Mouse (Mus musculus): Measurements from ENCODE around the gene H2al1e.
"Not testable (repeated sequence)": the region's sequence is repeated elsewhere in the genome, so short reads cannot be mapped to it uniquely, and the experiment has no call there.

H2al1e gene

DNA sequence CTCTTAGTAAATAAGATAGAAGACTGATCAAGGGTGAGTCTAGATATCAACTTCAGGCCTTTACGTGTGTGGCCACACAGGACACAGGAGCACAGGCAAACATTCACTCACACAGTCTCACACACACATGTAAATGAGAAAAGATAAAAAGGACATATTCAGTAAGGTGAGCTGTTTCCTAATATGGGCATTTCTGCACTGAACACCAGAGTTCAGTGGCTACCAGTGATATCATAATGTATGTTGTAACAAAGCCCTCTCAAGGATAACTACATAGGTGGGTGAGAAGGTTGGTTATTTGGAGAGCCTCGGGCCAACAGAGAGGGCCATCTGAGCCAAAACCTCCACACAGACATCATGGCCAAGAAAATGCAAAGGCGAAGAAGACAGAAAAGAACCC, at the start of gene H2al1e:
TSS of gene H2al1e (plus strand) at position 301 of the 400 bp plus-strand sequence.
- in situ Hi-C loops (cut with MboI) = not testable (repeated sequence)

DNA sequence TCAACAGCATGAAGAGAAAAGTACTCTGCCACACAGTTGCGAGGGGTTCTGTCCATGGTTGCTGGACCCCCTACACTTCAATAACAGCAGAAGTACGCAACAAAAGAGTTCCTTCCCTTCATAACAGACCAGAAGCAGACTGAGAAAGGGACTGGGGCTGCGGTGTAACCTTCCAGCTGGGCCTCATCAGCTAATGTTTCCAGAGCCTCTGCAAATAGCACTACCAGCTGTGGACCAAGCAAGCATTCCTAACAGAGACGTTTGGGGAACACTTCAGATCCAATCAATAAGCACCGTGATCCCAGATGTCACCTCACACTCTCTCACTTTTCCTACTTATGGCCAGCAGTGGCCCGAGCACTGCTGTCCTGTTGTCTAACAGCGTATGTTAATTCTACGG, 46.8 kb upstream of the H2al1e start:
- in situ Hi-C loops (cut with MboI) = no loop called here

- in situ Hi-C loops (cut with MboI) = no loop called here
Measured at GRCm38 (mm10) chrX:11267791-11268190, 43.9 kb upstream of the H2al1e start.

GRCm38 (mm10) chrX:11269074-11269473, 42.7 kb upstream of the H2al1e start:
- in situ Hi-C loops (cut with MboI) = no loop called here

- in situ Hi-C loops (cut with MboI) = no loop called here
Measured at GRCm38 (mm10) chrX:11273190-11273589, 38.5 kb upstream of the H2al1e start.

- in situ Hi-C loops (cut with MboI) = no loop called here
Measured at GRCm38 (mm10) chrX:11277083-11277482, 34.7 kb upstream of the H2al1e start.

- in situ Hi-C loops (cut with MboI) = no loop called here
Measured at GRCm38 (mm10) chrX:11280741-11281140, 31.0 kb upstream of the H2al1e start.

DNA sequence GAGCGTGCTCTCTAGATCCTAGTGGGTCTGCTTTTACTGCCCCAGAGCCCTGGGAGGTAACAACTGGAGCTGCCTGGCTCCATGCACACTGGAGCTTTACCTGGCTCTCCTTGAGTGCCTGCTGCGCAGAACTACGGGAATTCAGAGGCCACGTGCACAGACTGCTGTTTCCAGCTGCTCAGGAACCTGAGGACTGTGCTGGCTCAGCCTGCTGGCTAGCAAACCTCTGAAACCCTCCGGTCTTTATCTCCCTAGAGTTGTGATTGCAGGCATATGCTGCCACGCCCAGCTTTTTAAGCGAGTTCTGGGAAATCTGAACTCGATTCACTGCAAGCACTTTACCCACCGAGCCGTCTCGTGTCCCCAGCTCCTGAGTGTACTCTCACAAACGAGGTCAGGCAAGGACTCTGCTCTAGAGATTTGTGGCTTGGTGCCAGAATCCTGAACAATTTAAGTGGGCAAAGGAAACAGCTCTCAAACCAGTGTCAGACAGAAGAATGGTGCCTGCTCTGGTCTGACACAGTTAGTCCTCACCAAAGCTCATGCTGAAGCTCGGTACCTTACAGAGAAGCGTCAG, 23.3 kb upstream of the H2al1e start:
- in situ Hi-C loops (cut with MboI) = no loop called here

DNA sequence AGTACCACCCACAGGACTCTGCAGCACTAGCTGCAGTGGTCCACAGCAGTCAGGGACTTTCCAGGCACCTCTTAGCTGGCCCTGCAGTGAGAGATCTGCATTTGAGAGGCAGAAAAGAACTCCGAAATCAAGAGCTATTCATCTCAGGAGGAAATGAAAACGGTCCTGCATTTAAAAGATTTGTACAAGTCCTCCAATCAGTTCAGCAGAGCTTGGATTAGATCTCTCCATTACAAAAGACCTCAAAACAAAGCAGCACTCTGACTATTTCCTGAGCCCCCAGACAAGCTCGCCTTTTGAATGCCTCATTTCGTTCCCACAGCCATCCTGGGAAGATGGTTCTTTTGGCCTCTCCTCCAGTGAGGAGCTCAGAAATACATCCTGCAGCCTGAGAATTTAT, 22.5 kb upstream of the H2al1e start:
- in situ Hi-C loops (cut with MboI) = no loop called here

DNA sequence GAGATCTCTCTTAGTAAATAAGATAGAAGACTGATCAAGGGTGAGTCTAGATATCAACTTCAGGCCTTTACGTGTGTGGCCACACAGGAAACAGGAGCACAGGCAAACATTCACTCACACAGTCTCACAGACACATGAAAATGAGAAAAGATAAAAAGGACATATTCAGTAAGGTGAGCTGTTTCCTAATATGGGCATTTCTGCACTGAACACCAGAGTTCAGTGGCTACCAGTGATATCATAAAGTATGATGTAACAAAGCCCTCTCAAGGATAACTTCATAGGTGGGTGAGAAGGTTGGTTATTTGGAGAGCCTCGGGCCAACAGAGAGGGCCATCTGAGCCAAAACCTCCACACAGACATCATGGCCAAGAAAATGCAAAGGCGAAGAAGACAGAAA, 12.8 kb upstream of the H2al1e start, which contains the start of gene H2al1a:
TSS of gene H2al1a (plus strand) at position 301 of the 400 bp plus-strand sequence.
- in situ Hi-C loops (cut with MboI) = not testable (repeated sequence)

DNA sequence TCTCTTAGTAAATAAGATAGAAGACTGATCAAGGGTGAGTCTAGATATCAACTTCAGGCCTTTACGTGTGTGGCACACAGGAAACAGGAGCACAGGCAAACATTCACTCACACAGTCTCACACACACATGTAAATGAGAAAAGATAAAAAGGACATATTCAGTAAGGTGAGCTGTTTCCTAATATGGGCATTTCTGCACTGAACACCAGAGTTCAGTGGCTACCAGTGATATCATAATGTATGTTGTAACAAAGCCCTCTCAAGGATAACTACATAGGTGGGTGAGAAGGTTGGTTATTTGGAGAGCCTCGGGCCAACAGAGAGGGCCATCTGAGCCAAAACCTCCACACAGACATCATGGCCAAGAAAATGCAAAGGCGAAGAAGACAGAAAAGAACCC, 9.6 kb upstream of the H2al1e start, which contains the start of gene H2al1b:
TSS of gene H2al1b (plus strand) at position 301 of the 400 bp plus-strand sequence.
- in situ Hi-C loops (cut with MboI) = not testable (repeated sequence)

- in situ Hi-C loops (cut with MboI) = not testable (repeated sequence)
Measured at GRCm38 (mm10) chrX:11305355-11305754, 6.4 kb upstream of the H2al1e start, which contains the start of gene H2al1c. Gene H2al1c, plus strand, starts transcription at chrX:11305655.

DNA sequence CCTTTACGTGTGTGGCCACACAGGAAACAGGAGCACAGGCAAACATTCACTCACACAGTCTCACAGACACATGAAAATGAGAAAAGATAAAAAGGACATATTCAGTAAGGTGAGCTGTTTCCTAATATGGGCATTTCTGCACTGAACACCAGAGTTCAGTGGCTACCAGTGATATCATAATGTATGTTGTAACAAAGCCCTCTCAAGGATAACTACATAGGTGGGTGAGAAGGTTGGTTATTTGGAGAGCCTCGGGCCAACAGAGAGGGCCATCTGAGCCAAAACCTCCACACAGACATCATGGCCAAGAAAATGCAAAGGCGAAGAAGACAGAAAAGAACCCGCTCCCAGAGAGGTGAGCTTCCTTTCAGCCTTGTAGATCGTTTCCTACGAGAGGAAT, 3.2 kb upstream of the H2al1e start, which contains the start of gene H2al1d:
TSS of gene H2al1d (plus strand) at position 301 of the 400 bp plus-strand sequence.
- in situ Hi-C loops (cut with MboI) = not testable (repeated sequence)

DNA sequence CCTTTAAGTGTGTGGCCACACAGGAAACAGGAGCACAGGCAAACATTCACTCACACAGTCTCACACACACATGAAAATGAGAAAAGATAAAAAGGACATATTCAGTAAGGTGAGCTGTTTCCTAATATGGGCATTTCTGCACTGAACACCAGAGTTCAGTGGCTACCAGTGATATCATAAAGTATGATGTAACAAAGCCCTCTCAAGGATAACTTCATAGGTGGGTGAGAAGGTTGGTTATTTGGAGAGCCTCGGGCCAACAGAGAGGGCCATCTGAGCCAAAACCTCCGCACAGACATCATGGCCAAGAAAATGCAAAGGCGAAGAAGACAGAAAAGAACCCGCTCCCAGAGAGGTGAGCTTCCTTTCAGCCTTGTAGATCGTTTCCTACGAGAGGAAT, 3.1 kb downstream of the H2al1e start, which contains the start of gene H2al1f:
TSS of gene H2al1f (plus strand) at position 301 of the 400 bp plus-strand sequence.
- in situ Hi-C loops (cut with MboI) = not testable (repeated sequence)

- in situ Hi-C loops (cut with MboI) = not testable (repeated sequence)
Measured at GRCm38 (mm10) chrX:11317956-11318355, 6.2 kb downstream of the H2al1e start, which contains the start of gene H2al1g. Gene H2al1g, plus strand, starts transcription at chrX:11318256.

GRCm38 (mm10) chrX:11321192-11321591, 9.5 kb downstream of the H2al1e start, which contains the start of gene H2al1h:
Gene H2al1h, plus strand, starts transcription at chrX:11321492.
- in situ Hi-C loops (cut with MboI) = not testable (repeated sequence)

DNA sequence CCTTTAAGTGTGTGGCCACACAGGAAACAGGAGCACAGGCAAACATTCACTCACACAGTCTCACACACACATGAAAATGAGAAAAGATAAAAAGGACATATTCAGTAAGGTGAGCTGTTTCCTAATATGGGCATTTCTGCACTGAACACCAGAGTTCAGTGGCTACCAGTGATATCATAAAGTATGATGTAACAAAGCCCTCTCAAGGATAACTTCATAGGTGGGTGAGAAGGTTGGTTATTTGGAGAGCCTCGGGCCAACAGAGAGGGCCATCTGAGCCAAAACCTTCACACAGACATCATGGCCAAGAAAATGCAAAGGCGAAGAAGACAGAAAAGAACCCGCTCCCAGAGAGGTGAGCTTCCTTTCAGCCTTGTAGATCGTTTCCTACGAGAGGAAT, 12.6 kb downstream of the H2al1e start, which contains the start of gene H2al1i:
TSS of gene H2al1i (plus strand) at position 301 of the 400 bp plus-strand sequence.
- in situ Hi-C loops (cut with MboI) = not testable (repeated sequence)

DNA sequence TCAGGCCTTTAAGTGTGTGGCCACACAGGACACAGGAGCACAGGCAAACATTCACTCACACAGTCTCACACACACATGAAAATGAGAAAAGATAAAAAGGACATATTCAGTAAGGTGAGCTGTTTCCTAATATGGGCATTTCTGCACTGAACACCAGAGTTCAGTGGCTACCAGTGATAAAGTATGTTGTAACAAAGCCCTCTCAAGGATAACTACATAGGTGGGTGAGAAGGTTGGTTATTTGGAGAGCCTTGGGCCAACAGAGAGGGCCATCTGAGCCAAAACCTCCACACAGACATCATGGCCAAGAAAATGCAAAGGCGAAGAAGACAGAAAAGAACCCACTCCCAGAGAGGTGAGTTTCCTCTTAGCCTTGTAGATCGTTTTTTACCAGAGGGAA, 15.8 kb downstream of the H2al1e start, which contains the start of gene H2al1j:
TSS of gene H2al1j (plus strand) at position 301 of the 400 bp plus-strand sequence.
- in situ Hi-C loops (cut with MboI) = not testable (repeated sequence)

DNA sequence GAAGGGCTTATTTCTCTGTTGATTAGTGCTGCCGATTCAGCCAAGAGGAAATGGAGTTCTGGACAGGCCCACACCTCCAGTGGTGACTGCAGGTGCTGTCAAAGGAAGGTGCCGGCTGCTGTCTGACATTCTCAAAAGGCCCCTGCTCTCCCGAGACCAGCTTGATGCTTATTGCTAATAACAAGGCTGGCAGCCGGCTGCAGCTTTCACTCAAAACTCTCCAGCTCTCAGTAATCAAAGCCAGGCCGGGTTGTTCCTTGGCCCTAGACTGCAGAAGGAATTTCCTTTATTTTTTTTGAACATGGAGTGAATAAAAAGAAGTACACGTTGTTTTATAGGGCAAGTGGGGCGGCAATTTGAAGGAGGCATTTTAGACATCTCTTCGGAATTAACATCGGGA, 34.0 kb downstream of the H2al1e start:
- in situ Hi-C loops (cut with MboI) = no loop called here

GRCm38 (mm10) chrX:11346756-11347155, 35.0 kb downstream of the H2al1e start:
- in situ Hi-C loops (cut with MboI) = no loop called here

GRCm38 (mm10) chrX:11360823-11361222, 49.1 kb downstream of the H2al1e start:
- in situ Hi-C loops (cut with MboI) = no loop called here

DNA sequence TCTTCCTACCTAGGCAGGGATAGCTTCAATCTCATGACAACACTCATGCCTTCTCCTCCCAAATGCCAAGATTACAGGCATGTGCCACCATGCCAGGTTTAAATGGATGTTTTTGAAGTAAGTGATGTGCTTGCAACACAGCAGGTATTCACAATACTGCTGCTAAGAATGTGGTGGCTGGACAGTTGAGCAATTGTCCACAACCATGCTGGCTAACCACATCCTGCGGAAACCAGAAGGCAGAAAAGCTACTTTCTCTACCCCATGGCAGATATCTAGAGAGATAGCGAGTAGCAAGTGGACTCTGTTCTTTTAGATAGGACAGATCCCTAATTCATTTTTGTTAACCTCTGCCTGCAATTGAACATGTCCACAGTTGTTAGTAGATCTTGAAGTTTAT, 49.5 kb downstream of the H2al1e start:
- in situ Hi-C loops (cut with MboI) = no loop called here

Data from mature B cell (primary cell).